Mouse (Mus musculus) stomach, postnatal 0 days (tissue): ENCODE measurements around the gene Prox2.

Experiments used
- CTCF ChIP-seq: IDR thresholded peaks from 2 replicates; pipeline ENCODE4 v1.5.1; 2016; ENCODE audit warnings: antibody characterized with exemption, low read depth, mild to moderate bottlenecking, moderate library complexity
- EP300 ChIP-seq: optimal IDR thresholded peaks from 2 replicates; pipeline ENCODE3; 2016; ENCODE audit warnings: antibody characterized with exemption

GRCm38 (mm10) chr12:85150321-85151001 is 39.9 kb upstream of the Prox2 start:
- TF ChIP-seq EP300: no peak
- no peak for TF ChIP-seq CTCF
